Mouse (Mus musculus) central nervous system, embryonic 14 days (tissue): ENCODE data around the gene Npr3. TPM values are rescaled to one million over a fixed set of nuclear protein-coding genes. Genes with fewer than 3 reads are reported as not detected.

Source experiments
- polyA plus RNA-seq: library from polyadenylated mRNA; depleted of rRNA; stranded (reverse); fragments of >200 nt; gene quantifications from 2 replicates; pipeline ENCODE4 v1.2.3, GENCODE M21; 2012; rRNA removed

Gene Npr3
- 2.8 and 4.5 TPM in 2 replicates for polyA plus RNA-seq

GRCm38 (mm10) chr15:11906571-11907531 is at the start of gene Npr3:
Gene Npr3, minus strand, starts transcription at chr15:11907287.

Other genes with a start within 250 kb of the Npr3 start
- 179 and 184 TPM in 2 replicates for gene Sub1, start 89.7 kb upstream of the Npr3 start, polyA plus RNA-seq
- 89.9 and 91.4 TPM in 2 replicates for gene Zfr, start 210.5 kb upstream of the Npr3 start, polyA plus RNA-seq